Mouse (Mus musculus): Measurements from ENCODE around the gene Trappc13.

GRCm38 (mm10) chr13:104108651-104109287 lies 69.5 kb downstream of the Trappc13 start:
- TF ChIP-seq CTCF (IDR thresholded peaks at IDR 0.05; ENCODE audit: low read depth) (no peak), EP300 (IDR thresholded peaks at IDR 0.05; ENCODE audit: low read depth) (no peak)

Data from heart, postnatal 0 days (tissue).